Mouse (Mus musculus) urinary bladder, postnatal 10 days (tissue): Measurements from ENCODE around the gene Trpt1.
"Not testable (repeated sequence)": the region's sequence is repeated elsewhere in the genome, so short reads cannot be mapped to it uniquely, and the experiment has no call there.

ENCODE experiments used
- DNase-seq: peaks from one replicate; pipeline ENCODE4 v3.0.0; 2022; ENCODE audit warnings: low spot score

Gene Trpt1

DNA sequence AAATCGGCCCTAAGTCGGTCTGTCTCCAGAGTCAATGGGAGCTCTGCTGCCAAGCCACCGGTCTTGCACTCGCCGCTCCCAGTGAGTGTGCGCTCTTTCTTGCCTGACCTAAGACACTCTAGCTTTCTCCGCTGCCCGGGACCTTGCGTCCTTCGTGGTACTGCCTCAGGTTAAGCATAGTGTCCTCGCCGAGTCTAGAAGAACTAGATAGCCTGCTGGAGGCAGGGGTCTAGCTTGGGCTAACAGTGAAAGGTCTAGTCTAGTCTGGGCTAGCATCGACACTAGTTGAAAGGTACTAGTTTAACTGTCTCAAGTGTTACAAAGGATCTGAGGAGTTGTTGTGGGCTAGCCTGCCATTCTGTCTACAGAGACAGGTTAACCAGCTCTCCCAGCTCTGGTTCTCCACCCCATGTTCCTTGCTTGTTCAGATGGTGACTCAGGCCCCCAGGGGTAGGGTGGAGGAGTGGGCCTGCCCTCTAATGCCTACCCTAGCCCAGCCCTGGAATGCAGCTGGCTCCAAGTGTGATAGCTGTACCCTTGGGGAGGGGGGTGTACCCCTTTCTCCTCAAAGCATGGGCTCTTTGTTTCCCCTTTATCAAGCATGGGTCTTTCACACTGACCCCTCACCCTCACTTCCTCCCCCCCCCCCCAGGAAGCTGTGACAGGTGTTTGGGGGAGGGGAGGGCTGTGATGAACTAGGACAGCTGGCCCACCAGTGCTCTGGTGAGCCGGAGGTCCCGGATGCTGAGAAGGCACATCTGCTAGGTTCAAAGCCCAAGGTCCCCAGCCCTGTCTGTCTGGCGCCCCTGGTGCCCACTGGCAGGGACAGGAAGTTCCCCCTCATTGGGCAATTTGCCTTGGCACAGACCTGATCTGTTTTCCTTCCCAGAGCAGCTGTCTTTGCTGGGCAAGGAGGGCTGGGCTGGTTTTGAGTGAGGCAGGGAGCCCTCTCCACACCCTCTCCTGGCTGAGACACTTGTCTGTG lies 20.1 kb upstream of the Trpt1 start, which contains the start of gene Plcb3:
TSS of gene Plcb3 (minus strand) at position 934 of the 985 bp plus-strand sequence.
- DNase-seq, result no peak

- no peak for DNase-seq
These were observed 17.9 kb upstream of the Trpt1 start for GRCm38 (mm10) chr19:6977759-6978638.

DNA sequence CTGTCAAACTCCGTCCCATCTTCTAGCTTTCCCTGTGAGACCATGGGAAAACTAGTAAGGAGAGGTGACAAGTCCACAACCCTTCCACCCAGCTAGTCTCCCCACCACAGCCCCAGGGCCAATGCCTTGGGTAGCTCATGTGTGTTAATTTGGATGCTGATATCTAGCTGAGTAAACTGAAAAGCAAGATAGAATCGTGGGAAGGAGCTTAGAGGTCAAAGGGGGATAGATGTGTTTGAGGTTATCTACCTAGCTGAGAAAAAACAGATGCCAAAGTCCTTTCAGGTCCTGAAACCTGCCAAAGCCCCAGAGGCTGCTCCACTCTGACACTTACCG lies 17.3 kb upstream of the Trpt1 start:
- DNase-seq, result no peak

GRCm38 (mm10) chr19:6979001-6979479 lies 16.9 kb upstream of the Trpt1 start:
- DNase-seq, result no peak

DNA sequence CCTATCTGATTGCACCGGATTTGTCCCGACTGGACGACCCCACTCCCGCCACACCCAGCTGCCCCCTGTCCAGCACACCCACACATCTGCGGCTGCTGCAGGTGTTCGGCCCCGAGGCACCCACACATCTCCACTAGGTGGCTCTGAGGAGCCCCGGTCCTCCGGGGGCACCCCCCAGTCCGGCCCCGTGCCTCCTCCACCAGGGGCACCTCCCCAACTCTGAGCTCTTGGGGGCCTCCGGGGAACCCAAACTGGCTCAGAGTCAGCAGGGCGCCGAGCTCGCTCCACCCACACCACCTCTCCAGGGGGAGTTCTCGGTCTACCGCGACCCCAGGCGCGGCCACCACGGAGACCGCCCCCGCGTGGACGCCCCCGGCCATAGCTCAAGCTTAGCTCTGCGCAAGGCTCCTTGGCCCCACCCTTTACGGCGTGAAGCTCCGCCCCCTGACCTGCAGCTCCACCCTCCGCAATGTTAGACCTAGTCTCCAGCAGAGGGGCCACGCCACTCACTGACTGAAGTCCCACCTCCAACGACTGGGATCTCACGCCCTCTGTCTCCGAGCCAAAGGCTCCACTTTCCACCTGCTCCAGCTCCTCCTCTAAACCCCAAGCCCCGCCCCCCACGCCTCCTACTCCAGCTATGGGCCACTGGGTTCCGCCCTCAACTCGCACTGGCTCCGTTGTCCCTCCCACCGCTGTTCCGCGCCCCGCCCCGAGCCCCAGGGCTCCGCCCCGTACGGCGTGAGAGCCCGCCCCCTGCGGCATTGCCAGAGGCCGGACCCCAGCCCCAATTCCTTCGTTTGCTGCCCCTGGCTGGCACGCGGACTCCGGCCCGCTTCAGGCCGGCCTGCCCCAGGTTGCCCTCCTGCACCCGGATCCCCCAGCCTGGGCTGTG lies 16.2 kb upstream of the Trpt1 start:
- peak; percentile 99 for DNase-seq

- DNase-seq, result peak; percentile 94
These were observed 15.4 kb upstream of the Trpt1 start, which contains the start of gene Fkbp2 for GRCm38 (mm10) chr19:6980381-6981093. Gene Fkbp2, minus strand, starts transcription at chr19:6980501.

- DNase-seq, result no peak
These were observed 14.5 kb upstream of the Trpt1 start for GRCm38 (mm10) chr19:6981465-6981864.

DNA sequence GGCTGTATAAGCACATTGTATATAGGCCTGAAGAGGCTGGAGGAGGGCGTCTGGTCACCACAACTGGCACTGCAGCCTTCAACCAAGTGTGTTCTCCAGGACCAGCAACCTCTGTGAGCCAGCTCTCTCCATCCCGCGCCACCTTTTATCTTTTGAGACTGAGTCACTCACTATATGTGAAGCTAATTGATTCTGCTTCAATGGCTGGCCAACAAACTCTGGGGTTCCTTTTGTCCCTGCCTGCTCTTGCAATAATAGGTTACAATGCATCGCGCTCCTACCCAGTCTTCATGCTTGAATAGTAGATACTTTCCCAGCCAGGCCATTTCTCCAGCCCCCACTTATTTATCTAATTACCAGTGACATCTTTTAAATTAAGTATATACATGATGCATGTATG lies 12.3 kb upstream of the Trpt1 start:
- DNase-seq, result no peak

DNA sequence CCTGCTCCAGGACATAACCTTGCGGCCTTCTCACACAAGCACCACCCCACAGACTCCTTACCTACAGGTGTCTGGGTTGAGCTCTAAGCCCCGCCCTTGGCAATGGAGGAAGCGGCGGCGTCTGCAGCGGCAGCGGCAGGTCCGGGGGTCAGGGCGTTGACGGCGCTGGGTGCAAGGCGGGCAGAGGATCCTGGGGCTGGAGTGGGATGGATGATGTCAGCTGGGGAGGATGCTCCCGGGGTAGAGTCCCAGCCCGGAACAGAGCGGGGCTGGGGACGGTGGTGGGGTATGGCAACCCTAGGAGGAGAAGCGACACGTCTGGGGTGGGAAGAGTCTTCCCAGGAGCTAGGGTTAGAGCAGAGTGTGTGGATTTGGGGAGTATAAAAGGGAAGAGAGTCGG lies 10.6 kb upstream of the Trpt1 start:
- no peak for DNase-seq

DNA sequence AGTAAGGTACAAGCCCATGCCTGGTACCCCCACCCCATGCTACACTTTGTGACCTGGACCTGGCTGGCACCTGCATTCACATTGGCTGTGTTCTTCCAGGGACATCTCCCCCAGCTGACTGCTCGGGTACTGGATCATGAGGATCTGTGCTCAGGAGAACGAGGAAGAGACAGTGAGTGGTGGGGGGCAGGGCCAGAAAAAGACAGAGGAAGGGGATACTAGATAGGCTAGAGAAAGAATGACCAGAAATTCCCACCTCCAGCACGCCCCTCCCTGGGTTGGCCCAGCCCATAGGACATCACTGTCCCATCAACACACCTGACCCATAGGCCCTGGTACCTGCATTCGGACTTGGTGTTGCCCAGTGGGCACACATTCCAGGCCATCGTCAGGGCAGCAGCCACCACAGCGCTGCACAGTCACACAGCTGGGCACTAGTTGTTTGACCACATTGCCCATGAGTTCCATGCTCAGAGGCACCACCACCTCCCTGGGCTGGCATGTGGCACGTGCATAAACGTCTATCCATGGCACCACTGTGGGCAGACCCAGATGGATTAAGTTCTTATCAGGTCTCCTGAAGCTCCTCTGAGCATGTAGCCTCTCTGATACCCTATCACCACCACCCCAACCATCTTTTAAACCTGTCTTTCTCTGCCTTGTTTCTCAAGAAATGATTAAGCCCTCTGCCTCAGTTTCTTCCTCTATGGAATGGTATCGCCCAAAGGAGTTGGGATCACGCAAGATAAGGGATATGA lies 9.8 kb upstream of the Trpt1 start:
- DNase-seq, result no peak

- DNase-seq, result no peak
These were observed 8.6 kb upstream of the Trpt1 start, which contains the start of gene Vegfb for GRCm38 (mm10) chr19:6987061-6987903. Gene Vegfb, minus strand, starts transcription at chr19:6987651.

DNA sequence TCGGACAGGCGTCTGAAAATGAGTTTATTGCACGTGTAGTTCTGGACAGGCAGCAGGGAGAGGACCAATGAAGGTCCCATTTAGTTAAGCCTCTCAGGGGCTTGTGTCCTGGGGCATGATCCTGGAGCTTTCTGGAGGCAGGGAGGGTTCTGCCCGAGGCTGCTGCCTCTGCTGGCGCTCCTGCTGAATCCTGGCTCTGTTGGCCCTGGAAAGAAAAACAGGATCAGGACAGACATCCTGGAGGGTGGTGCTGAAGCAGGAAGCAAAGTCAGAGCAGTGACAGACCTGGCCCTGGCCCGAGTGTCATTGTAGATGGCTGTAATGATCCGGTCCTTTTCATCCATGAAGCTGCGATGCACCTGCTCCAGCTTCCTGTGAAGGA lies 8.0 kb upstream of the Trpt1 start:
- no peak for DNase-seq

DNA sequence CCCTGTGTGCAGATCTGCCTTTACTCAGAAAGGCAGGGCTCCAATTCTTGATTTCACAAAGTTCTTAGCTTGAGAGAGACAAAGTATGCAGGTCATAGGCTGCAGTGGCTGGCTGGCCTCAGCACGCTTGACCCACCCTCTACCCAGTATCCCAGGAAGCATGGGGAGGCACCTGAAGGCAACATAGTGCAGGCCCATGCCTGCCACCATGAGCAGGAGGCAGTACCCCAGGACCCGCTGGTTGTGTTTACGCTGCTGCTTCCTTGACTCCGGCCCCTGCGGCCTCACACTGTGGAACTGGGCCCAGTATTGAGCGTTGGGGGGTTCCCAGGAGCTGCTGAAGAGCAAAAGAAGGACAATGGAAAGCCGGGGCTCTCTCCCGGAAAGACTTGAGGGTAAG lies 6.7 kb upstream of the Trpt1 start:
- DNase-seq, result no peak

- DNase-seq, result no peak
These were observed 5.2 kb upstream of the Trpt1 start for GRCm38 (mm10) chr19:6990712-6991111.

DNA sequence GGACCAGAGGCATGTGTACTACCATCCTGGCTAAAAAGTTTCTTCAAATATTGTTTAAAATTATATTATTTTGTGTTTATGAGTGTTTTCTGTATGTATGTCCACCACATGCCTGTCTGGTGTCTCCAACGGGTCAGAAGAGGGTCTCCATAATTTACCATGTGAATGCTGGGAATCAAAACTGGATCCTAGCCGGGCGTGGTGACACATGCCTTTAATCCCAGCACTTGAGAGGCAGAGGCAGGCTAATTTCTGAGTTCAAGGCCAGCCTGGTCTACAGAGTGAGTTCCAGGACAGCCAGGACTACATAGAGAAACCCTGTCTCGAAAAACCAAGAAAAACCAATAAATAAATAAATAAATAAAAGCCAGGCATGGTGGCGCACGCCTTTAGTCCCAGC lies 4.8 kb upstream of the Trpt1 start:
- DNase-seq, result not testable (repeated sequence)

GRCm38 (mm10) chr19:6992011-6992858 lies 3.7 kb upstream of the Trpt1 start, which contains the start of gene Dnajc4:
Gene Dnajc4, minus strand, starts transcription at chr19:6992572.
- DNase-seq, result peak; percentile 74

DNA sequence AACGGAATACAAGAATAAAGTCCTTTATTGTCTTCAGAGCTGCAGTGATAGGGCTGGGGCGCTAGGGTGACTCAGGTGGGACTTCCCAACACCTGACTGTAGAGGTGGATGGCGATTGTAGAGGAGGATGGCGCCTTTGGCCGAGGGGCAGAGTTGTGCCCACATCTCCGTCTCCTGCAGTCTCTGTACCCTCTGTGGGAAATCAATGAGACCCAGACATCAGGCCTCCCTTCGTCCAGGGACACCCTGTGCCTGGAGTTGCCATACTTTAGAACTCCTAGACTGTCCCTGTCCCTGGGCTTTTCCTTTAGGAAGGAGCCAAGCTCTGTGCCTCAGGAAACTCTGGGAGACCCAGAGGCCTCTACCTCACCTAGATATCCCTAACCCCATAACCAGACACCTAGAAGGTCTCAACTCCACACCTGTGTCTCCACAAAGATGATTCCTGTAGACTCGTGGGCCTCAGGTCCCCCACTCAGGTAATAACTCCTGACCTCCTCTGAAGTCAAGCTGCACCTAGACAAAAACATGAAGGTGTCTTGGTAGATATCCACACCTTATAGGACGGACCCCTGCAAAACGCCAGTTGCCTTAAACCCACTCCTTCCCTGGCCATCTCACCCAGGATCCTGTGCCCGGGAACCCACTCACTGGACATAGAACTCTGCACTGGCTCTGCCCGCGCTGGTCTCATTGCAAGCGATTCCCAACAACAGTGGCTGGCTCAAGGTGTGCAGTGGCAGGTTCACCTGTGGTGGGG lies 2.7 kb upstream of the Trpt1 start:
- no peak for DNase-seq
